ENCODE assay signal across 8 mouse cellular contexts in genomic region chr7:36071774-36072173, GRCm38 (mm10).
DNase-seq lines count a peak whose midpoint lies in the region; ATAC-seq and TF ChIP-seq lines count a peak whose summit lies in the region.

No protein-coding gene starts in this region.

- H3K4me1 ChIP-seq in cerebellum, adult 2 months (ENCODE audit: control insufficient read depth, insufficient read depth, low read length), result no peaks in the 10 kb centered on the region
- peaks cover 6% of the 10 kb centered on the region for H3K4me1 ChIP-seq in heart, embryonic 11.5 days (ENCODE audit: control insufficient read depth, insufficient read depth, low read length)
- peaks cover 22% of the 10 kb centered on the region for H3K4me1 ChIP-seq in limb, embryonic 12.5 days (replicated peaks)

- no peak for ATAC-seq in heart, embryonic 11.5 days (replicated peaks; ENCODE audit: insufficient number of reproducible peaks, low FRiP score, low TSS enrichment)
- ATAC-seq in limb, embryonic 12.5 days (ENCODE audit: insufficient number of reproducible peaks, insufficient read depth, low FRiP score, low TSS enrichment, low read depth), result no peak

- H3K79me2 ChIP-seq in myocyte (ENCODE audit: control insufficient read depth, insufficient read depth), result no peaks in the 10 kb centered on the region

- peak; percentile 68 for TF ChIP-seq CTCF in cerebellum, adult 2 months (IDR thresholded peaks at IDR 0.05; ENCODE audit: borderline replicate concordance, insufficient read depth, low read depth, low read length)

- H3K9me3 ChIP-seq in heart, embryonic 11.5 days (replicated peaks; ENCODE audit: control insufficient read depth, low read length), result no peaks in the 10 kb centered on the region
- H3K9me3 ChIP-seq in limb, embryonic 12.5 days, result no peaks in the 10 kb centered on the region

- H3K36me3 ChIP-seq in heart, embryonic 11.5 days (ENCODE audit: control insufficient read depth, insufficient read depth, low read length), result no peaks in the 10 kb centered on the region
- no peaks in the 10 kb centered on the region for H3K36me3 ChIP-seq in limb, embryonic 12.5 days
- H3K36me3 ChIP-seq in myocyte (ENCODE audit: control insufficient read depth, insufficient read depth), result no peaks in the 10 kb centered on the region

- peak; percentile 10 to 20 for DNase-seq in cerebellum, adult 2 months
- DNase-seq in cerebellum, adult 11-12 months, result no peak
- peak; percentile 52 for DNase-seq in right cerebral cortex, postnatal 25 days
- no peak for DNase-seq in right cerebral cortex, adult 18-20 months
- no peak for DNase-seq in spleen, adult 12 weeks (ENCODE audit: low spot score)

- H3K4me3 ChIP-seq in cerebellum, adult 2 months (replicated peaks; ENCODE audit: insufficient read depth, low read depth, low read length), result no peak overlapping the region
- peak overlapping the region; percentile 30 for H3K4me3 ChIP-seq in heart, embryonic 11.5 days (ENCODE audit: low read depth, low read length)
- 0 out of 2 replicates have a peak overlapping the region, but pooled peaks have one; percentile 11 for H3K4me3 ChIP-seq in limb, embryonic 12.5 days (replicated peaks)
- peak overlapping the region; percentile 14 for H3K4me3 ChIP-seq in myocyte

- 3% methylated on average over 13 of the region's 13 CpGs for WGBS in cerebellum, adult 2 months
- WGBS in heart, embryonic 11.5 days (ENCODE audit: insufficient replicate concordance), result 8% methylated on average over 13 of the region's 13 CpGs
- 12% methylated on average over 13 of the region's 13 CpGs for WGBS in limb, embryonic 12.5 days

- no peaks in the 10 kb centered on the region; the same call in 1 of the 2 replicates for H3K27me3 ChIP-seq in cerebellum, adult 2 months (ENCODE audit: control insufficient read depth, insufficient read depth, low read length)
- no peaks in the 10 kb centered on the region; the same call in 1 of the 2 replicates for H3K27me3 ChIP-seq in heart, embryonic 11.5 days (ENCODE audit: control insufficient read depth, insufficient read depth, low read length)
- peaks cover 22% of the 10 kb centered on the region for H3K27me3 ChIP-seq in limb, embryonic 12.5 days
- H3K27me3 ChIP-seq in myocyte (ENCODE audit: control insufficient read depth, insufficient read depth, insufficient read length), result no peaks in the 10 kb centered on the region

- H3K4me2 ChIP-seq in heart, embryonic 11.5 days, result peak overlapping the region; percentile 59
- H3K4me2 ChIP-seq in limb, embryonic 12.5 days, result peak overlapping the region; percentile 49
- H3K4me2 ChIP-seq in myocyte (ENCODE audit: low read depth), result peak overlapping the region; percentile 93

- TF ChIP-seq POLR2A in cerebellum, adult 2 months (IDR thresholded peaks at IDR 0.05; ENCODE audit: borderline replicate concordance, insufficient read depth, low read length), result no peak
- no peak for TF ChIP-seq POLR2A in myocyte (IDR thresholded peaks at IDR 0.05; ENCODE audit: insufficient read length, low read depth)

- no peak overlapping the region for H3K27ac ChIP-seq in cerebellum, adult 2 months (ENCODE audit: insufficient read depth, low read length)
- H3K27ac ChIP-seq in heart, embryonic 11.5 days (ENCODE audit: low read depth, low read length), result no peak overlapping the region
- H3K27ac ChIP-seq in limb, embryonic 12.5 days, result no peak overlapping the region

- no peak overlapping the region for H3K9ac ChIP-seq in heart, embryonic 11.5 days (ENCODE audit: low read depth, low read length)
- no peak overlapping the region for H3K9ac ChIP-seq in limb, embryonic 12.5 days (replicated peaks)

- no peak overlapping the region for H3ac ChIP-seq in myocyte (ENCODE audit: control insufficient read depth, insufficient read length)

TF ChIP-seq in myocyte, 11 proteins besides CTCF, POLR2A, EP300 and RAD21:
- no peak for TF ChIP-seq USF1 (IDR thresholded peaks at IDR 0.05; ENCODE audit: low read depth)
- no peak for TF ChIP-seq TCF12 (IDR thresholded peaks at IDR 0.05; ENCODE audit: insufficient read depth, poor library complexity, severe bottlenecking)
- no peak for TF ChIP-seq MYOD1 (IDR thresholded peaks at IDR 0.05; ENCODE audit: control insufficient read depth in 1 of 3, insufficient read length in 2 of 3, low read depth in 2 of 3)

Comparison
In these comparisons a context has a peak if more than half of its experiments do, and no peak if none do; other contexts are left out.
1. DNase-seq: peak in cerebellum, adult 2 months (2 of 2) and right cerebral cortex, postnatal 25 days (single experiment); none in cerebellum, adult 11-12 months (single experiment), right cerebral cortex, adult 18-20 months (single experiment) and spleen, adult 12 weeks (single experiment).
2. Peak in every context shown above with its lines, with median percentiles within 50 percentile points of each other: H3K4me2 ChIP-seq.